Mouse (Mus musculus) heart, embryonic 15.5 days (tissue): ENCODE results near the gene Gm3015. TPM values are rescaled to one million over a fixed set of nuclear protein-coding genes. Genes with fewer than 3 reads are reported as not detected.
"Not testable (repeated sequence)": the region's sequence is repeated elsewhere in the genome, so short reads cannot be mapped to it uniquely, and the experiment has no call there.

Experiments
- ATAC-seq: fragments of 200-750 bp; cut with Nextera tagmentation; replicated peaks from 2 replicates; pipeline ENCODE4 v1.8.0; 2017; ENCODE audit warnings: low read depth, moderate TSS enrichment; ENCODE audit not compliant: insufficient number of reproducible peaks, insufficient read depth, low FRiP score
- H3K27ac ChIP-seq: fragments of 300-500 bp; sonication (generic); 2 replicates; pipeline ENCODE4 v1.5.1; 2015; ENCODE audit warnings: mild to moderate bottlenecking, inconsistent platforms
- H3K27me3 ChIP-seq: fragments of 300-500 bp; sonication (generic); 2 replicates; pipeline ENCODE4 v1.6.1; 2015; ENCODE audit warnings: inconsistent platforms
- H3K36me3 ChIP-seq: fragments of 300-500 bp; sonication (generic); 2 replicates; pipeline ENCODE4 v1.6.1; 2015; ENCODE audit warnings: mild to moderate bottlenecking, inconsistent platforms
- H3K4me1 ChIP-seq: fragments of 300-500 bp; sonication (generic); replicated peaks from 2 replicates; pipeline ENCODE4 v1.6.1; 2015; ENCODE audit warnings: inconsistent platforms
- H3K4me2 ChIP-seq: fragments of 300-500 bp; sonication (generic); 2 replicates; pipeline ENCODE4 v1.6.1; 2015; ENCODE audit warnings: inconsistent platforms, mild to moderate bottlenecking, moderate library complexity
- H3K4me3 ChIP-seq: fragments of 300-500 bp; sonication (generic); 2 replicates; pipeline ENCODE4 v1.5.1; 2015; ENCODE audit warnings: mild to moderate bottlenecking, inconsistent platforms
- H3K9ac ChIP-seq: fragments of 300-500 bp; sonication (generic); 2 replicates; pipeline ENCODE4 v1.6.1; 2015; ENCODE audit warnings: mild to moderate bottlenecking, inconsistent platforms
- H3K9me3 ChIP-seq: fragments of 300-500 bp; sonication (generic); replicated peaks from 2 replicates; pipeline ENCODE4 v1.6.1; 2016; ENCODE audit warnings: inconsistent platforms
- WGBS: fragments of 180-500 bp; shearing (Covaris S2); methylation state at CpG from one replicate; pipeline ENCODE4 v1.1.7; 2015; ENCODE audit warnings: mixed read lengths; 5-methylcytosine and 5-hydroxymethylcytosine counted together
- polyA plus RNA-seq: library from polyadenylated mRNA; unstranded; fragments of >200 nt; fragmentation: Nextera tagmentation; extraction: Ambion mirVana; gene quantifications from 2 replicates; pipeline ENCODE4 v1.2.1, GENCODE M21; 2015

The Gm3015 gene
- not detected in 2 replicates for polyA plus RNA-seq

DNA sequence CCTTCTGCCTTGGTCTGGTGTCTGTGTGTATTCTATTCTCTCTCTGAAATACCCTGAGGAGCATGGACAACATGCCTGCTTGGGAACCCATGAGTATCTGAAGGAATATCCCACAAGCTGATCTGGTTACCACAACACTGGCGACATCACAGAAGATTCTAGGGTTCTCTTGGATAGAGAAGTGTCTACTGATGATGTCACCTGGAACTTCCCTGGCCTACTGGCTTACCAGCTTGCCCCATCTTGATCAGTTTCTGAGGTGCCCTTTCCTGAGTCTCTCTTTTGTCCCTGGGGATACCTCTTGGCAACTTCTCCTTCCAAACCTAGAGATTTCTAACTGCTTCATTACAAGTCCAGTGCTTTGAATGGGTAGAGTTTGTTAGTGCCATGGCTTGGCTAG, at the start of gene Gm3015:
TSS of gene Gm3015 (minus strand) at position 101 of the 400 bp plus-strand sequence.
- H3K9ac ChIP-seq, ATAC-seq, H3K4me3 ChIP-seq, H3K4me2 ChIP-seq, H3K9me3 ChIP-seq, H3K4me1 ChIP-seq, H3K27me3 ChIP-seq, H3K27ac ChIP-seq, H3K36me3 ChIP-seq: not testable (repeated sequence)
- 67% methylated on average over 1 of the region's 1 CpGs for WGBS

GRCm38 (mm10) chr14:42797887-42798286, 29.3 kb upstream of the Gm3015 start, which contains the start of gene Gm10377:
Gene Gm10377, minus strand, starts transcription at chr14:42797987.
- not testable (repeated sequence) for H3K27me3 ChIP-seq, H3K4me1 ChIP-seq, H3K4me3 ChIP-seq, H3K9me3 ChIP-seq, H3K4me2 ChIP-seq, ATAC-seq, H3K9ac ChIP-seq, H3K27ac ChIP-seq, H3K36me3 ChIP-seq

Other genes with a start within 250 kb of the Gm3015 start
- gene Gm8024, start 244.5 kb downstream of the Gm3015 start, polyA plus RNA-seq, result not detected in 2 replicates
- gene Gm17124, start 168.9 kb downstream of the Gm3015 start, polyA plus RNA-seq, result not detected in 2 replicates
- not detected in 2 replicates for gene Gm3633, start 126.9 kb downstream of the Gm3015 start, polyA plus RNA-seq
- not detected in 2 replicates for gene Gm10378, start 112.9 kb downstream of the Gm3015 start, polyA plus RNA-seq
- gene Gm10377, start 29.2 kb upstream of the Gm3015 start, polyA plus RNA-seq, result not detected in 2 replicates
- not detected in 2 replicates for gene Gm21977, start 84.7 kb upstream of the Gm3015 start, polyA plus RNA-seq
- gene Gm8082, start 224.8 kb upstream of the Gm3015 start, polyA plus RNA-seq, result not detected in 2 replicates
- not detected in 2 replicates for gene Gm10376, start 246.8 kb upstream of the Gm3015 start, polyA plus RNA-seq